Mouse (Mus musculus): Measurements from ENCODE around the gene Wdr72. TPM values are rescaled to one million over a fixed set of nuclear protein-coding genes. Genes with fewer than 3 reads are reported as not detected.

Wdr72 gene
- total and polyA plus RNA-seq, 2 experiments from 2014 or later = 0.27 to 0.42 TPM

GRCm38 (mm10) chr9:74141864-74142263 is 31.7 kb downstream of the Wdr72 start:
- DNase-seq (ENCODE audit: low spot score) (peak; percentile 90), ATAC-seq (ENCODE audit: low FRiP score) (no peak)
- 6% methylated on average over 3 of the region's 3 CpGs for WGBS
- TF ChIP-seq CTCF (IDR thresholded peaks at IDR 0.05) = peak; percentile 98
- Histone ChIP-seq H3K9me3 (ENCODE audit: low read length) (no peaks in the 10 kb centered on the region), H3K27me3 (ENCODE audit: insufficient read depth, low read length) (no peaks in the 10 kb centered on the region), H3K36me3 (ENCODE audit: insufficient read depth, low read length) (no peaks in the 10 kb centered on the region), H3K4me3 (ENCODE audit: low read depth, low read length) (no peak overlapping the region), H3K9ac (replicated peaks; ENCODE audit: low read length, poor library complexity, severe bottlenecking) (no peak overlapping the region), H3K4me1 (ENCODE audit: insufficient read depth, low read length) (no peaks in the 10 kb centered on the region), H3K4me2 (ENCODE audit: low read depth, low read length, poor library complexity, severe bottlenecking) (no peak overlapping the region), H3K27ac (ENCODE audit: low read depth, low read length) (no peak overlapping the region)

- WGBS = 42% methylated on average over 2 of the region's 2 CpGs
- H3K27me3 ChIP-seq (ENCODE audit: insufficient read depth, low read length) = no peaks in the 10 kb centered on the region
- DNase-seq (ENCODE audit: low spot score) (no peak), ATAC-seq (ENCODE audit: low FRiP score) (no peak)
- no peak overlapping the region for H3K4me2 ChIP-seq (ENCODE audit: low read depth, low read length, poor library complexity, severe bottlenecking)
- no peak overlapping the region for H3K27ac ChIP-seq (ENCODE audit: low read depth, low read length)
- H3K4me3 ChIP-seq (ENCODE audit: low read depth, low read length) = no peak overlapping the region
- no peak overlapping the region for H3K9ac ChIP-seq (replicated peaks; ENCODE audit: low read length, poor library complexity, severe bottlenecking)
- peak; percentile 64 for TF ChIP-seq CTCF (IDR thresholded peaks at IDR 0.05)
- H3K4me1 ChIP-seq (ENCODE audit: insufficient read depth, low read length) = no peaks in the 10 kb centered on the region
- no peaks in the 10 kb centered on the region for H3K36me3 ChIP-seq (ENCODE audit: insufficient read depth, low read length)
- no peaks in the 10 kb centered on the region for H3K9me3 ChIP-seq (ENCODE audit: low read length)
Measured at GRCm38 (mm10) chr9:74142705-74143104, 32.5 kb downstream of the Wdr72 start.

DNA sequence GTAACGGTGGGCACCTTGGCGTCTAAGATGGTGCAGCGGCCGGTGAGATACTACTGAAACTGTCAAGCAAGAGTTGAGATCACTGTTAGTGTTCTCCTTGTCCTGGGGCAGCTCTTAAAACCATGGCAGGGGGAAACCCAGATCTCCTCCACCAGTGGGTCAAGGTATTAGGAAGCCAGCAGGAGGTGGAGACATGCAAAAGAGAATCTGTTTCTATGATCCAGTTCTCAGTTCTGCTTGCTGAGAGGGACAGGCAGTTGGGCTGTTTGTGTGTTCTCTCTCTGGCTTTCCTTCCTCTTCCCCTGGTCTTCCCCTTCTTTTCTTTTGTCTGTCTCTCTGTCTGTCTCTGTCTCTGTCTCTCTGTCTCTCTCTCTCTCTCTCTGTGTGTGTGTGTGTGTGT is 35.0 kb downstream of the Wdr72 start:
- TF ChIP-seq CTCF (IDR thresholded peaks at IDR 0.05) = no peak
- Histone ChIP-seq H3K36me3 (ENCODE audit: insufficient read depth, low read length) (no peaks in the 10 kb centered on the region), H3K27me3 (ENCODE audit: insufficient read depth, low read length) (no peaks in the 10 kb centered on the region)

DNA sequence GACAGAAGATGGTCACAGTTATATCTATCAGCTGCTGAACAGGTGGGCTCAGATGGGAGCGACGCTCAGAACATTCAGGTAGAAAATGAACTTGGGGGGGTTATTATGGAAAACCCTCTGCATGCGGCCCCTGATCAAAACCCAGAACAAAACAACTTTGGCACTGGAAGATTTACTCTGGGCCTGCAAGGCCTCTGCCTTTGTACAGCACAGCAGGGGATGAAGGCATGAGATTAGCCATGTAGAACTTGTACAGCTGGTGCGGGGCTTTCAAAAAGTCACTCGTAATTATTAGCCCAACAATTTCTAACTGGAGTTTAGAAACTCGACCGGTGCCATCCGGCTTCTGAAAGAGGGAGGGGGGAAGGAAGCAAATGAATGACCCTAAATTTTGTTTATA is 38.1 kb downstream of the Wdr72 start:
- DNase-seq (ENCODE audit: low spot score) (peak; percentile 57), ATAC-seq (ENCODE audit: low FRiP score) (no peak)
- no peaks in the 10 kb centered on the region for H3K9me3 ChIP-seq (ENCODE audit: low read length)
- no peak overlapping the region for H3K27ac ChIP-seq (ENCODE audit: low read depth, low read length)
- H3K9ac ChIP-seq (replicated peaks; ENCODE audit: low read length, poor library complexity, severe bottlenecking) = no peak overlapping the region
- TF ChIP-seq CTCF (IDR thresholded peaks at IDR 0.05) = no peak
- no peaks in the 10 kb centered on the region for H3K27me3 ChIP-seq (ENCODE audit: insufficient read depth, low read length)
- no peaks in the 10 kb centered on the region for H3K4me1 ChIP-seq (ENCODE audit: insufficient read depth, low read length)
- H3K4me2 ChIP-seq (ENCODE audit: low read depth, low read length, poor library complexity, severe bottlenecking) = no peak overlapping the region
- H3K4me3 ChIP-seq (ENCODE audit: low read depth, low read length) = no peak overlapping the region
- H3K36me3 ChIP-seq (ENCODE audit: insufficient read depth, low read length) = no peaks in the 10 kb centered on the region
- WGBS = 20% methylated on average over 8 of the region's 8 CpGs

More for the DNA sequence above, 35.0 kb downstream of the Wdr72 start:
- no peak overlapping the region for H3K9ac ChIP-seq (replicated peaks; ENCODE audit: low read length, poor library complexity, severe bottlenecking)
- no peaks in the 10 kb centered on the region for H3K9me3 ChIP-seq (ENCODE audit: low read length)
- ATAC-seq (ENCODE audit: low FRiP score) (no peak), DNase-seq (ENCODE audit: low spot score) (no peak)
- WGBS = 99% methylated on average over 4 of the region's 4 CpGs
- H3K27ac ChIP-seq (ENCODE audit: low read depth, low read length) = no peak overlapping the region
- no peaks in the 10 kb centered on the region for H3K4me1 ChIP-seq (ENCODE audit: insufficient read depth, low read length)
- no peak overlapping the region for H3K4me3 ChIP-seq (ENCODE audit: low read depth, low read length)
- H3K4me2 ChIP-seq (ENCODE audit: low read depth, low read length, poor library complexity, severe bottlenecking) = no peak overlapping the region

- 48% methylated on average over 11 of the region's 11 CpGs for WGBS
- TF ChIP-seq CTCF (IDR thresholded peaks at IDR 0.05) = no peak
- no peak overlapping the region for H3K4me3 ChIP-seq (ENCODE audit: low read depth, low read length)
- DNase-seq (ENCODE audit: low spot score) (no peak), ATAC-seq (ENCODE audit: low FRiP score) (no peak)
- H3K4me1 ChIP-seq (ENCODE audit: insufficient read depth, low read length) = no peaks in the 10 kb centered on the region
- no peaks in the 10 kb centered on the region for H3K36me3 ChIP-seq (ENCODE audit: insufficient read depth, low read length)
- H3K9me3 ChIP-seq (ENCODE audit: low read length) = no peaks in the 10 kb centered on the region
- no peak overlapping the region for H3K4me2 ChIP-seq (ENCODE audit: low read depth, low read length, poor library complexity, severe bottlenecking)
- no peak overlapping the region for H3K27ac ChIP-seq (ENCODE audit: low read depth, low read length)
- H3K27me3 ChIP-seq (ENCODE audit: insufficient read depth, low read length) = no peaks in the 10 kb centered on the region
- H3K9ac ChIP-seq (replicated peaks; ENCODE audit: low read length, poor library complexity, severe bottlenecking) = no peak overlapping the region
Measured at GRCm38 (mm10) chr9:74160361-74160933, 50.3 kb downstream of the Wdr72 start.

DNA sequence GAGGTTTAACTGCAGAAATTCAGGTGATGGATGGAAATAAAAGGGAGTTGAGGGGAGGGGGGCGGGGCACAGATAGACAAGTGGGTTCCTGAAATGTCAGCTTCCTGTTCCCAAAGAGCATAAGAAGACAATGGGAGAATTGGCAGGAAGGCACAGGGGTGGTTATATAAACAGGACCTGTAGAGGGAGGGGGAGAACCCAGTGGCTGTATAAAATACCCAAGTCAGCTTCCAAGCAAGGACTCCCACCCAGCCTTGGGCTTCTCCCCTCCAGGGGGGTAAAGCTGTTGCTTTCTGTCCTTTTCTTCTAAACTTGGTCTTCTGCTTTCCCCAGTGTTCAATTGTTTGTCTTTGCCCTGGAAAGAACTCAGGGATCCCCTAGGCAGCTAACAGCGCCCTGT is 55.5 kb downstream of the Wdr72 start:
- H3K4me1 ChIP-seq (ENCODE audit: insufficient read depth, low read length) = no peaks in the 10 kb centered on the region
- ATAC-seq (ENCODE audit: low FRiP score) (no peak), DNase-seq (ENCODE audit: low spot score) (no peak)
- no peak overlapping the region for H3K4me2 ChIP-seq (ENCODE audit: low read depth, low read length, poor library complexity, severe bottlenecking)
- no peak overlapping the region for H3K27ac ChIP-seq (ENCODE audit: low read depth, low read length)
- H3K27me3 ChIP-seq (ENCODE audit: insufficient read depth, low read length) = no peaks in the 10 kb centered on the region
- H3K36me3 ChIP-seq (ENCODE audit: insufficient read depth, low read length) = no peaks in the 10 kb centered on the region
- no peaks in the 10 kb centered on the region for H3K9me3 ChIP-seq (ENCODE audit: low read length)
- WGBS = 81% methylated on average over 2 of the region's 2 CpGs
- no peak overlapping the region for H3K4me3 ChIP-seq (ENCODE audit: low read depth, low read length)
- H3K9ac ChIP-seq (replicated peaks; ENCODE audit: low read length, poor library complexity, severe bottlenecking) = no peak overlapping the region
- TF ChIP-seq CTCF (IDR thresholded peaks at IDR 0.05) = no peak
